Mouse (Mus musculus) splenic B cell, adult 2 months (primary cell): Measurements from ENCODE around the gene Nedd9.

Experiments used
- DNase-seq: peaks from one replicate; pipeline ENCODE4 v3.0.0-alpha.2; 2011; ENCODE audit warnings: low read depth, low spot score
- H3K27me3 ChIP-seq: 2 replicates; pipeline ENCODE4 v1.6.1; 2012; ENCODE audit warnings: mild to moderate bottlenecking, low read length, moderate library complexity, mixed read lengths; ENCODE audit not compliant: control insufficient read depth, poor library complexity, insufficient read depth, severe bottlenecking
- H3K36me3 ChIP-seq: 2 replicates; pipeline ENCODE4 v1.6.1; 2012; ENCODE audit warnings: mild to moderate bottlenecking, low read length, moderate library complexity, mixed read lengths; ENCODE audit not compliant: control insufficient read depth, poor library complexity, insufficient read depth, severe bottlenecking

The Nedd9 gene

DNA sequence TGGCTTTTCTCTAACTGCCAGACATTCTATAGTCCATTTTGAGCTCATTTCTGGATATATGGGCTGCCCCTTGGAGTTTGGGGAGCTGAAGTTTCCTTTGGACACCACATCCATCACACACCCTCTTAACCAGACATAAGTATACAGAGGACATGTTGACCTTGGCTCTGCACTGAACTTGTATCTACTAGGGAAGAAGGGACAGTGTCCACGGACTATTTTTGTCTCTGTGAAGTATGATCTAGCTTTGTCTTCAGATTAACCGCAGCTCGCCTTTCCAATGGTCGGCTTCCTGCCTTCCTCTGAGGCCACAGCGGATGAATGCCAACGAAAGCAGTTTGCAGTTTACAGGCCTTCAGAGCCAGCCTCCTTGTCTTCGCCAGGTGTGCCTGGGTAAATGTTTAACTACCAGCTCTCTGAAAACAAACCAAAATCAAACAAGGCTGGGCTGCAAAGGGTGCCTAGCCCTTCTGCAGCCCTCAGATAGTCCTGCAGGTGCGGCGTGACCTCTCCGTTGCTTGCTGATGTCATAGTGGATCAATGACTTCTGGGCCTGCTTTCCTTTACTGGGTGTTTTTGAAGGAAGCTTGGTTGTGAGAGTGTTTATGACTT, 63.6 kb downstream of the Nedd9 start:
- H3K27me3 ChIP-seq = no peaks in the 10 kb centered on the region
- DNase-seq = no peak
- peaks cover 24% of the 10 kb centered on the region for H3K36me3 ChIP-seq

DNA sequence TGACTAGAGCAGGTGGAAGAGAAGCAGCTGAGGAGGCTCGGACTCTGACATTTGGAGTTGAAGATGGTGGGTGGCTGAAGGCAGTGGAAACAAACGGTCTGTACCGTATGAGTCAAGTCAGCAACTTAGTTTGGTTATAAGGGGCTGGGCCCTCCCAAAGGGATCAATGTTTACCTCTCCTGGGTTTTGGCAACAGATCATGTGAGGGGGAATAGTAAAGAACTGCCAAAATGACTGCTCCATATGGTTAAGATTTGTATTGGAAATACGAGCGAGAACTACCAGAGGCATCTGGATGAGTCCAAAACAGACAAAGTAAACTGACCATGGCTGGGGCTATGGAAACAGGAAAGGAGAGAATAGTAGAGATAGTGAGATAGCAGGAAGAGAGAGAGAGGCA, 64.6 kb downstream of the Nedd9 start:
- no peak for DNase-seq
- no peaks in the 10 kb centered on the region for H3K27me3 ChIP-seq
- peaks cover 25% of the 10 kb centered on the region for H3K36me3 ChIP-seq

DNA sequence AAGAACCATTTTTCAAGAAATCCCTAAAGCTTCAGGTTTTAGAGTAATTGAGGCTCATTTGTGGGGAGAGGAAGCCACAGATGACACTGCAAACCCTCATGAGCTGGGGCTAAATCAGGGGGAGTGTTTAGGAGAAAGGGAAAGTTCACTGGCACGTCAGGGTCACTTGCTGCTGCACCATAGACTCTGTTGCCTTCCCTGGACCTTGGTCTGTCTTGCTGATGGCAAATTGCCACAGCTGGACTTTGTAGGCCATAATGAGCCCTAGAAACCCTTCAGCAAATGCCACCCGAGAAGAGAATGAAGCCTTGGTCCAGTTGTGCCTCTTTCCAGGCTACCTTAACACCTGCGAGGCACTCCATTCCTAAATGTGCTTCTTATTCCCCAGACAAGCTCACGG, 66.8 kb downstream of the Nedd9 start:
- peaks cover 25% of the 10 kb centered on the region for H3K36me3 ChIP-seq
- no peaks in the 10 kb centered on the region for H3K27me3 ChIP-seq
- DNase-seq = no peak

DNA sequence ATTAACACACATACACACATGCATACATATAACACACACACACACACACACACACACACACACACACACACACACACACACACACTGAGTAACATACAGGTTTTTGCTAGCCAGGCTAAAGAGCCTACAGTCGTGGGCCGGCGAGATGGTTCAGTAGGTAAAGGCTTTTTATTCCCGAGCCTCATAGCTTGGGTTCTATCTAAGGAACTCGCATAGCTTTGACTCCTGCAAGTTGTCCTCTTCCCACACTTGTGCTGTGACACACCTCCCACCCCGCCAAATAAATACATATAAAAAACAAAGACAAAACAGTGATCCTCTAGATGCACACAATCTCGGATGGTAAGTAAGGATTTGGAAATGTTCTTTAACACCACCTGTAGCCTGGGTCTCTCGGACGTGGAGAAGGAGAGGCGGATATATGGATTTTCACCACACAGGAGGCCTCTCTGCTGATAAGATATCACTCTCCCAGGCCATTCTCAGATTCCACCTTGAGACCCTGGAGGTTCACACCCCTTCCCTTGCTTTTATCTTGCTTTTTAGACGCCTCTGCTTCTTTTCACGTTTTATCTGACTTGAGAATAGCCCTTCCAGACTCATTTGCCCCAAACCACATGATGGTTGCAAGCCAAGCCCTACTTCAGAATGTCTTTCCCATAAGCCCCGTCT, 68.8 kb downstream of the Nedd9 start:
- Histone ChIP-seq H3K27me3 (no peaks in the 10 kb centered on the region), H3K36me3 (peaks cover 19% of the 10 kb centered on the region)
- DNase-seq = no peak

DNA sequence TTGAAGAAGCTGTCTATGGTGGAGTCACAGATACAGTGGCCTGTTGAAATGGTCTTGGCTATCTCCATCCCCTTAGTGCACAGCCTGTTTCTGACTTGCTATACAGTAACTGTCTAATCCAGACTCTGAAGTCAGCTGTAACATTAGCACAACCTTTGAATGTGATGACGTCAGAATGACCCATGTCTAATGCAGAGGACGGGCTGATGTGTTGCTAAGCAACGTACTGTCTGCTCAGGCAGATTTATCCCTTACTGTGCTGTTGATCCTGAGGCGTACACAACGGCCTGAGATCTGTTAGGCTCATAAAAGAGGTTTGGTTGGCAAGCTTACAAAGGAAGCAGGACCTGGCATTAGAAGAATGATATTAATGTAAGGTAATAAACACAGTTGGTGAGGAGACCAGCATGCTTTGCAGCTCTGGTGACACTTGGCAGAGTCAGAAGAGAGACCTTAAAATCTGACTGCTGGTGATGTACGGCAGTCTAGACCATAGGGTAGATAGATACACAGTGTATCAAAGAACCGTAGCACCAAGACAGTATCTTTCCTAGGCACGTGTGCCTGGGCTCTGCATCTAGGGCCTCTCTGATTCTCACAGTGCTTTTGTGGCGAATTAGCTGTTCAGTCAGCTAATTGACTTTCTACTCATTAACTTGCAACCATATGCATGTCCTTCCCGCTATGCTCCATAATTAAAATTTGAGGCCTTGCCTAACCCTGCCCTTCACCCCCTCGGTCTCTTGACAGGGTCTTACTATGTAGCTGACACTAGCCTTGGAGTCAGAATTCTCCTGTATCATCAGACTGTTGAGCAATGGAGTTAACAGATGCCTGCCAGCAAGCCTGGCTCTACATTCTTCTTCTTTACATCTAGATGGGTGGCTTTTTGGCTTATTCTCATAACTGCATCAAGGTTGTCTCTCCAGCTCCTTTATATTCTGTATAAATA, 70.8 kb downstream of the Nedd9 start:
- DNase-seq = no peak
- H3K36me3 ChIP-seq = peaks cover 12% of the 10 kb centered on the region
- no peaks in the 10 kb centered on the region for H3K27me3 ChIP-seq

DNA sequence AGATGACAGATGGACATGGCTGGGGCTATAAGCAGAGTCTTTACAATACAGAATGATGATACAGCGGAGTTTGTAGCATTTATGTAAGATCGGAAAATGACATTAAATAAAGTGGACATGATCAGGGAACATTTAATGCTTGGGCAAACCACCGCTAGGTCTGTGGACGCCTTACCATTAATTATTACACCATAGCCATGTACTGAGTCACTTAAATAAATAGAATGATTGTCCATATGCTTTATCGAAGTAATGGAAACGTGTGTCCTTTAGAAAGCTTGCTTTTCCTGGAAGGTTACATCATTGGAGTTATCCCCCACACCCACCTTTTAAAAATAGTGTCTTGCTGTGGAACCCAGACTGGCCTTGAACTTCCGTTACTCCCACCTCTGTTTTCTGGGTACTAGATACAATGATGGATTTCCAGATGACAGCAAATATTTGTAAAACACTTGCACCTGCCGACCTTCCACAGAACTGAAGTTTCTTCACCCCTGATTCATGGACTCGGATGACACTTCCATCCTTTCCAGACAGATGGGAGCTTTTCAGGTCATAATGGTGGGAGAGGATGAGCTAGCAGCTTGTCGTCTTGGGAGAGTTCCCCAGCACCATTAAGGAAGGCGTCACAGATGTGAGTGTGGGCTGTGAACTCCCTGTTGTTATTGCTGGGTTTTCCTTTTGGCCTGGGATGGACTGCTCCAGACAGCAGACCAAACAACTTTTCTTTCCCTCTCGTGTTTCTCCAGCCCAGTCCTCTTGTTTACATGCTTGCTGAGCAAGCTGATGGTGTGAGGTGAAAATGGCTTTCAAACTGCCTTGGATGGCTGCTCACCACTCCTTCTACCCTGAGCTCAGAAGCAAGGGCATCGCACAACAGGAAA, 76.7 kb downstream of the Nedd9 start:
- Histone ChIP-seq H3K36me3 (no peaks in the 10 kb centered on the region; the same call in none of the 2 replicates), H3K27me3 (no peaks in the 10 kb centered on the region)
- DNase-seq = no peak

DNA sequence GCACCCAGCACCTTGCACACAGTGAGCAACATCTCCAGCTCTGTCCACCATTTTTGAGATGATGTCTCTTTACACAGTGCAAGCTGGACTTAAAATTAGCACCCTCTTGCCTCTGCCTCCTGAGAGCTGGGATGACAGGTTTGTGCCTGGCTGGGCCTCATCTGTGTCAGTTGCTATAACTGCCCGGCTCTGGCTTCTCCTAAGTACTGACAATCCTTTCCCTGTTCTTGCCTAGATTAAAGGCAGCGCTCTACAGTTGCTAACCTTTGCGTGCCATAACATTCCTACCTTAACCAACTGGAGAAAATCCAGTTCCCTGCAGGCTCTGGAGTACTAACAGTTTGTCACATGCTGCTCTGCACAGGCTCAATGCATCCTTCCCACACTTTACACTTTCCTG, 77.9 kb downstream of the Nedd9 start:
- no peak for DNase-seq
- Histone ChIP-seq H3K27me3 (no peaks in the 10 kb centered on the region), H3K36me3 (no peaks in the 10 kb centered on the region; the same call in none of the 2 replicates)

DNA sequence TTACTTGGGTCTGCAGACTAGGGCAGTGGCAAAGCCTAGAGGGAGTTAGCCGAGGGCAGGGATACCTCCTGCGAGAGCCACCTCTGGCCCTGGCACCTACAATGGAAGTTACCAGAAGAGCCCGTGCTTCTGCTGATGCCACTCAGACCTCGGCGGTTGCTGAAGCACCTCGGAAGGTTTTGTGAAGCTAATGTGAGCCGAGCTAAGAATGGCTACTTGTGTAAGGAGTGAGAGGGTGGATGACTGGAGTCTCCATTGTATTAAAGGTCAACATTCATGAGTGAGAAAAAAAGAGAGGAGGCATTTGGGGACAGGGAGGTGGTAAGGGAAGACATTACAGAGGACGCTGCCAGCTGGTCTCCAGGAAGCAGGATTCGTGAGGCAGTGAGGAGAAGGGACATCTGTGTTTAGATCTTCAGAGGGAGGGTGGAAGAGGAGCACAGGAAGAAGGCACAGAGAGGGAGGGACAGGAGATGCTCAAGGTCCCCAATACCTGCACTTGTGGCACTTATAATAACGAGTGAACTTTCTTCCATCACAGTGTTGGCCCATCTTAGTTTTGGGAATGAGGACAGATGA, 78.7 kb downstream of the Nedd9 start:
- DNase-seq = no peak
- Histone ChIP-seq H3K36me3 (no peaks in the 10 kb centered on the region; the same call in none of the 2 replicates), H3K27me3 (no peaks in the 10 kb centered on the region)

DNA sequence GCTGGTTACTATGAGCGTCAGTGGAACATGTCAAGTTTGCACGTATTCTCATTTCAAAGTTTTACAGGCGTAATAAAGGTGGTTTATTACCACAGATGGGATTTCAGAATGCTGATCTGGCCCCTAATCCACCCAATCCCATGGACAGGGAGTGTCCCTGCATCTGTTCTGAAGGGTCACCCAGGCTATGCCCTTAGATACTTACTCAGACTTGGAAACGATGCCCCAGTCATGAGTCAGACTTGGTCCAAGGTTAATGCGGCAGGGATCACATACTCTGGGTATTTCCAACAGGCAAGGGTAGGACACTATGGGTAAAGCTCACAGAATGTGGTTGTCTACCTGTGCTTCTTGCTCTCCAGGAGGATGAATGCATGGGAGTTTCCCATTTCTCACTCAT, 82.2 kb downstream of the Nedd9 start:
- no peaks in the 10 kb centered on the region; the same call in none of the 2 replicates for H3K36me3 ChIP-seq
- DNase-seq = no peak
- no peaks in the 10 kb centered on the region for H3K27me3 ChIP-seq

DNA sequence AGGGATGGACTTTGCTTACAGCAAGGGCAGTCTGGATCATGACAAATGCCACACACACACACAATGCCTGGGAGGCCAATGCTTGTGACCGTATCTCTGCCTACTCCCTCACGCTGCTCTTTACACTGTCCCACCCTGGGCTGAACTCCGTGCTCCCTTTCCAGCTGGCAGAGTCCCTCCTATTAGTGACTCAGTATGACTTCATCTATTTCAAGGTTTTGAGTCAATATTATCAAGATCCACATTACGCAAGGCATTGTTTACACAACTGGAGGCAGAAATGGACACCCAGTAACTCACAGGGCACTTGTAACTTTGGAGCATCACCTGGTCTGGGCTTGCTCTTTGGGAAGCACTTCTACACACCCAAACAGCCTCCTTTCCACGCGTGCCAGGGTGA, 83.3 kb downstream of the Nedd9 start:
- DNase-seq = no peak
- peaks cover 4% of the 10 kb centered on the region for H3K36me3 ChIP-seq
- H3K27me3 ChIP-seq = no peaks in the 10 kb centered on the region

DNA sequence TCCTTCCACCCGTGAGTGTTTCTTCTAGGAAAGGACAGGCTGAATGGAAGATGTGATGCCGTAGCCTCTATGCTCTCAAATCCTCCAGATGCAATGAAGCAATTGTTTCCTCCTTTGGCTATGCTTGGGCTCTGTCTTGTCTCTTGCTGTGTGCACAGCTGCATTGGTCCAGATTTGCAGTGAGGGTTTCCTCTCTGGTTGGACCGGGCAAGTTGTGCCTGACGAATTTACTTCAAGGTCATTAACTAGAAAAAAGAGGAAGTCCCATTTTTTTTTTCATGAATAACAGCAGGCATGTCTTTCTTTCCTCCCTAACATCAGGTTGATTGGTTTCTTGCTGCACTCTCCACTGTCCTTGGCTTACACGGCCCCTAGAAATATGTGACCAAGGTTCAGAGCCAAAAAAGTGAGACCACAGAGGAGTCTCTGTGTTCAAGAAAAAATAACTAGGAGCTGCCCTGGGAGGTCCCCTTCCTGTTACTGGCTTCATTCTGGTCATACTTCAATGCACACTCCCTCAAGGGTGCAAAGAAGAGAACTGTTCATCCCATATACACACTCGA, 84.6 kb downstream of the Nedd9 start:
- peak; percentile 73 for DNase-seq
- H3K36me3 ChIP-seq = peaks cover 6% of the 10 kb centered on the region
- H3K27me3 ChIP-seq = no peaks in the 10 kb centered on the region

DNA sequence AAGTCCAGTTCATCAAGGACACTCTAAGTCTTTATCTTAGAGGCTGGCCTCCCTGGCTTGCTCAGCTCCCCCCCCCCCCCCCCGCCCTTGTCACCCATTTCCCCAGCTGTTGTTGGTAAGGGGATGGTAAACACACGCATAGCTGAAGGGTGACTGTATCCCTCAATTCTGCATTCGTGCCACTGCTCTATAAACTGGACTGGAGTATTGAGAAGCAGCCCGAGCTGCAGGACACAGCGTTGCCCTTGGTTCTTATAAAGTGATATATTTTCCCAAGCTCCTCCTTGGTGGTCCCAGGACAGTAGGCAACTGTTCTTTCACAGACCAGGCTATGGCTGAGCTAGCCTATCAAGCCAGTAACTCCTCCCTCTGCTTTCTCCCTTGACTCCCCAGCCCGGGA, 85.4 kb downstream of the Nedd9 start:
- no peak for DNase-seq

DNA sequence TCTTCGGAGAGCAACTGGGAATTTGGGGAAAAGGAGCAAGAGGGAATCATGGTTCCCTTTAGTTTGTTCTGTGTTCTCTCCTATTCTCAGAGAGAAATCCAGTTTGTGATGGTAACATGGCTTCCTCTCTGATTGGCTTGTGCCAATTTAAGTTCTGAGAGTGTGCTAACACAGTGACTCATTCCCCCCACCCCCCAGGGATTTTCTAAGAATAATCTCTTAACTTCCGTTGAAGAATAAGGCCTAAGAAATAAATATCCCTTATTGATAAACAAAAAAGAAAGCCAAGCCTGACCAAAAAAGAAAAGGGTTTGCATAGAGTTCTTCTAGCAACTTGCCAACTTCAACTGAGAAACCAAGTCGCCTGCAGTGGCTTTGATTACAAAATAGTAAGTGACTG, 86.9 kb downstream of the Nedd9 start:
- no peak for DNase-seq
- Histone ChIP-seq H3K36me3 (peaks cover 6% of the 10 kb centered on the region), H3K27me3 (no peaks in the 10 kb centered on the region)

More for the DNA sequence above, 85.4 kb downstream of the Nedd9 start:
- H3K27me3 ChIP-seq = no peaks in the 10 kb centered on the region
- peaks cover 6% of the 10 kb centered on the region for H3K36me3 ChIP-seq

DNA sequence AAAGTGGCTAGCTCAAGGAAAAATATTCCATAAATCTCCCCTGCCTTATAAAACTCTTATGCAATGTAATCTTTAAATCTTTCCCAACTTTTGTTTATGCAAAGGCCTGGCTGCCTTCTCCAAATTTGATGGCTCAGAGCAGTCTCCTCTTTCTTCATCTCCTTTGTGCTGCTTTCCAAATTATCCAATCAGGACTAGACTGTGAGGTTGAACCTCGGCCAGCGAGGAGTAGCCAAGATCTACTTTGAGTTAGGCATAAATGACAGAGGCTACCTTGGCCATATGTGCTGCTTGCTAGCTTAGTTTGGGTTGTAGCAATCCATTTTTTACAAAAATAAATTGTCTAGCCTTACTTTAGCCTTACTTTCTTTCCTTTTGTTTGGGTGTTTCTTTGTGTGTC, 95.0 kb downstream of the Nedd9 start:
- H3K36me3 ChIP-seq = peaks cover 2% of the 10 kb centered on the region; the same call in 1 of the 2 replicates
- no peaks in the 10 kb centered on the region for H3K27me3 ChIP-seq
- no peak for DNase-seq
